Comparison of ENCODE assay signal across 27 mouse cellular contexts in the genomic region with DNA sequence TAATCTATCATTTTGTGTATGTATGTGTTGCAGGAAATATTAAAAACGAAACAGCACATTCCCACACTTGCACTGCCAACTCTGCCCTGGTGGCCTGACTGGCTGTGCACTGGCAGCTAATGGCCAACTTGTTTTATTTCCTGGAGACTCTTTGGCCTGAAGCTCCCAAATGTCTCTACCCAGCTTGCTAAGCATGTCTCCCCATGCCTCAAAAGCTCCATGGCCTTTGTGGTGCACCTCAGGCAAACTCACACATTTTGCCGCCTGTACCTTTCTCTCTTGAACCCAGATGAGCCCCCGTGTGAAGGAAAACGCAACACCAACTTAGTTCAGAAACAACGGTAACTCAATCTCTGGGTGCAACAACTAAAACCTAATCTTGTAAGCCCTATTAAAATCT. TPM values are rescaled to one million over a fixed set of nuclear protein-coding genes. Genes with fewer than 3 reads are reported as not detected.
DNase-seq lines count a peak whose midpoint lies in the region; ATAC-seq and TF ChIP-seq lines count a peak whose summit lies in the region.
"Had no signal": no experiment of that assay in that cellular context is flagged by ENCODE, and none has a peak within 500 bp of the region (broad histone marks: within the 10 kb centered on the region; RNA-seq: fewer than 3 reads in every experiment).

No protein-coding gene starts in this region.

- no peaks in the 10 kb centered on the region for H3K9me3 ChIP-seq in hindbrain, embryonic 10.5 days
- H3K9me3 ChIP-seq in hindbrain, embryonic 11.5 days (ENCODE audit: control insufficient read depth, low read length): no peaks in the 10 kb centered on the region
- H3K9me3 ChIP-seq in neural tube, embryonic 15.5 days (replicated peaks): no peaks in the 10 kb centered on the region
- no peaks in the 10 kb centered on the region for H3K9me3 ChIP-seq in limb, embryonic 10.5 days (replicated peaks)
- no peaks in the 10 kb centered on the region for H3K9me3 ChIP-seq in stomach, postnatal 0 days (ENCODE audit: control insufficient read depth, low read length)
- H3K9me3 ChIP-seq: embryonic facial prominence, embryonic 15.5 days; heart, embryonic 12.5 days; lung, embryonic 15.5 days; midbrain, embryonic 12.5 days had no signal

- H3K27me3 ChIP-seq in hindbrain, embryonic 10.5 days (ENCODE audit: insufficient read depth, poor library complexity, severe bottlenecking): peaks cover 57% of the 10 kb centered on the region
- H3K27me3 ChIP-seq in hindbrain, embryonic 11.5 days (ENCODE audit: control insufficient read depth, insufficient read depth, low read length): peaks cover 27% of the 10 kb centered on the region
- H3K27me3 ChIP-seq in neural tube, embryonic 15.5 days (replicated peaks): peaks cover 45% of the 10 kb centered on the region
- H3K27me3 ChIP-seq in limb, embryonic 10.5 days (ENCODE audit: low read depth, poor library complexity, severe bottlenecking): peaks cover 53% of the 10 kb centered on the region
- peaks cover 4% of the 10 kb centered on the region; the same call in 1 of the 2 replicates for H3K27me3 ChIP-seq in stomach, postnatal 0 days (ENCODE audit: control insufficient read depth, insufficient read depth, low read length)

- no peak overlapping the region for H3K27ac ChIP-seq in hindbrain, embryonic 10.5 days
- H3K27ac ChIP-seq in hindbrain, embryonic 11.5 days (ENCODE audit: low read depth, low read length): no peak overlapping the region
- H3K27ac ChIP-seq in neural tube, embryonic 15.5 days (replicated peaks): no peak overlapping the region
- no peak overlapping the region for H3K27ac ChIP-seq in limb, embryonic 10.5 days
- no peak overlapping the region for H3K27ac ChIP-seq in stomach, postnatal 0 days (replicated peaks)
- H3K27ac ChIP-seq: embryonic facial prominence, embryonic 15.5 days; lung, embryonic 15.5 days; midbrain, embryonic 12.5 days had no signal

- H3K36me3 ChIP-seq in hindbrain, embryonic 10.5 days: no peaks in the 10 kb centered on the region
- H3K36me3 ChIP-seq in hindbrain, embryonic 11.5 days (ENCODE audit: control insufficient read depth, insufficient read depth, low read length): no peaks in the 10 kb centered on the region
- no peaks in the 10 kb centered on the region for H3K36me3 ChIP-seq in neural tube, embryonic 15.5 days
- H3K36me3 ChIP-seq in limb, embryonic 10.5 days: no peaks in the 10 kb centered on the region
- no peaks in the 10 kb centered on the region for H3K36me3 ChIP-seq in stomach, postnatal 0 days (ENCODE audit: control insufficient read depth, insufficient read depth, low read length)
- H3K36me3 ChIP-seq: embryonic facial prominence, embryonic 15.5 days; heart, embryonic 12.5 days; lung, embryonic 15.5 days; midbrain, embryonic 12.5 days had no signal

- DNase-seq in hindbrain, embryonic 10.5 days (ENCODE audit: low spot score): peak; percentile 1
- DNase-seq in hindbrain, embryonic 11.5 days (ENCODE audit: low spot score): no peak
- DNase-seq in neural tube, embryonic 10.5 days (ENCODE audit: extremely low spot score, low spot score): peak; percentile 9
- peak; percentile 24 for DNase-seq in limb, embryonic 10.5 days (ENCODE audit: low spot score)
- peak; percentile 10 for DNase-seq in stomach, postnatal 0 days (ENCODE audit: low spot score)
- DNase-seq in kidney, adult 18-20 months: no peak
- DNase-seq: adrenal gland, postnatal 36 days; cerebellum, adult 2 months; gastrocnemius, postnatal 14 days; kidney, adult 9 months; kidney, postnatal 10 days; layer of hippocampus, postnatal 36 days; left cerebral cortex, postnatal 4 days; right cerebral cortex, adult 18-20 months; thymus, adult 18-20 months; thymus, postnatal 25 days had no signal

- no peak overlapping the region for H3K4me3 ChIP-seq in hindbrain, embryonic 10.5 days
- H3K4me3 ChIP-seq in hindbrain, embryonic 11.5 days (ENCODE audit: low read depth, low read length): no peak overlapping the region
- H3K4me3 ChIP-seq in neural tube, embryonic 15.5 days (replicated peaks): no peak overlapping the region
- no peak overlapping the region for H3K4me3 ChIP-seq in limb, embryonic 10.5 days
- no peak overlapping the region for H3K4me3 ChIP-seq in stomach, postnatal 0 days (ENCODE audit: low read depth, low read length)
- H3K4me3 ChIP-seq: embryonic facial prominence, embryonic 15.5 days; heart, embryonic 12.5 days; lung, embryonic 15.5 days; midbrain, embryonic 12.5 days had no signal

- no peak overlapping the region for H3K4me2 ChIP-seq in hindbrain, embryonic 11.5 days (replicated peaks; ENCODE audit: low read depth, low read length)
- no peak overlapping the region for H3K4me2 ChIP-seq in neural tube, embryonic 15.5 days
- H3K4me2 ChIP-seq in stomach, postnatal 0 days (replicated peaks; ENCODE audit: low read depth): no peak overlapping the region
- H3K4me2 ChIP-seq: embryonic facial prominence, embryonic 15.5 days; heart, embryonic 12.5 days; lung, embryonic 15.5 days; midbrain, embryonic 12.5 days had no signal

- no peak for ATAC-seq in hindbrain, embryonic 11.5 days (ENCODE audit: low FRiP score)
- no peak for ATAC-seq in neural tube, embryonic 15.5 days (ENCODE audit: low FRiP score)
- no peak for ATAC-seq in stomach, postnatal 0 days (ENCODE audit: low FRiP score, low TSS enrichment)
- ATAC-seq: CD4-positive, CD25-positive, alpha-beta regulatory T cell, adult 4 months; forebrain, embryonic 14.5 days; hindbrain, embryonic 16.5 days; intestine, embryonic 16.5 days had no signal

- TF ChIP-seq EP300 in stomach, postnatal 0 days (optimal IDR thresholded peaks at IDR 0.05): no peak

- H3K4me1 ChIP-seq in hindbrain, embryonic 10.5 days (replicated peaks): peaks cover 14% of the 10 kb centered on the region
- peaks cover 4% of the 10 kb centered on the region for H3K4me1 ChIP-seq in hindbrain, embryonic 11.5 days (replicated peaks; ENCODE audit: control insufficient read depth, insufficient read depth, low read length)
- peaks cover 5% of the 10 kb centered on the region for H3K4me1 ChIP-seq in neural tube, embryonic 15.5 days
- H3K4me1 ChIP-seq in limb, embryonic 10.5 days: peaks cover 5% of the 10 kb centered on the region
- H3K4me1 ChIP-seq in stomach, postnatal 0 days (replicated peaks; ENCODE audit: control insufficient read depth, insufficient read depth): no peaks in the 10 kb centered on the region

- WGBS in hindbrain, embryonic 10.5 days: 86% methylated on average over 5 of the region's 5 CpGs
- whole genome bisulfite sequencing in hindbrain, embryonic 11.5 days: 79% methylated on average over 5 of the region's 5 CpGs
- 92% methylated on average over 5 of the region's 5 CpGs for WGBS in neural tube, embryonic 15.5 days
- WGBS in limb, embryonic 10.5 days: 92% methylated on average over 5 of the region's 5 CpGs
- WGBS in stomach, postnatal 0 days: 81% methylated on average over 5 of the region's 5 CpGs

- TF ChIP-seq CTCF in stomach, postnatal 0 days (IDR thresholded peaks at IDR 0.05; ENCODE audit: low read depth): no peak

- no peak overlapping the region for H3K9ac ChIP-seq in hindbrain, embryonic 11.5 days (ENCODE audit: low read depth, low read length)
- no peak overlapping the region for H3K9ac ChIP-seq in neural tube, embryonic 15.5 days (replicated peaks)
- H3K9ac ChIP-seq in stomach, postnatal 0 days (ENCODE audit: low read length): no peak overlapping the region
- H3K9ac ChIP-seq: embryonic facial prominence, embryonic 15.5 days; heart, embryonic 12.5 days; lung, embryonic 15.5 days; midbrain, embryonic 12.5 days had no signal

RNA-seq across cellular contexts. Expression of a gene that starts 14.0 kb away (rescaled TPM):
- polyA plus RNA-seq in hindbrain, embryonic 10.5 days (2016; fragmentation: Nextera tagmentation; extraction: Ambion mirVana): 2.8 TPM in 2 replicates
- polyA plus RNA-seq in hindbrain, embryonic 11.5 days (2014; fragmentation: Nextera tagmentation; extraction: Ambion mirVana): 1.6 and 2.7 TPM in 2 replicates
- 1.5 and 2.7 TPM in 2 replicates for polyA plus RNA-seq in neural tube, embryonic 15.5 days (2015; fragmentation: Nextera tagmentation; extraction: Ambion mirVana)
- polyA plus RNA-seq in limb, embryonic 10.5 days (2016; fragmentation: Nextera tagmentation; extraction: Ambion mirVana): 0.80 and 1.2 TPM in 2 replicates
- polyA plus RNA-seq in stomach, postnatal 0 days (2015; fragmentation: Nextera tagmentation; extraction: Ambion mirVana): 4.6 and 5.5 TPM in 2 replicates
- polyA plus RNA-seq: CD4-positive, CD25-positive, alpha-beta regulatory T cell, adult 4 months; heart, postnatal 0 days; liver, embryonic 16.5 days had no signal

Comparison
In these comparisons a context has a peak if more than half of its experiments do, and no peak if none do; other contexts are left out.
1. DNase-seq: peak in hindbrain, embryonic 10.5 days (single experiment), neural tube, embryonic 10.5 days (single experiment), limb, embryonic 10.5 days (single experiment) and stomach, postnatal 0 days (single experiment); none in hindbrain, embryonic 11.5 days (single experiment) and kidney, adult 18-20 months (single experiment).